Mouse (Mus musculus) 416B (cell line): ENCODE measurements around the gene Il21.
A peak's percentile ranks its signal among the peaks of the same experiment; 100 is the strongest.

Experiments used
- DNase-seq: peaks from one replicate; pipeline ENCODE4 v3.0.0; 2011; ENCODE audit warnings: low read depth

Il21 gene

DNA sequence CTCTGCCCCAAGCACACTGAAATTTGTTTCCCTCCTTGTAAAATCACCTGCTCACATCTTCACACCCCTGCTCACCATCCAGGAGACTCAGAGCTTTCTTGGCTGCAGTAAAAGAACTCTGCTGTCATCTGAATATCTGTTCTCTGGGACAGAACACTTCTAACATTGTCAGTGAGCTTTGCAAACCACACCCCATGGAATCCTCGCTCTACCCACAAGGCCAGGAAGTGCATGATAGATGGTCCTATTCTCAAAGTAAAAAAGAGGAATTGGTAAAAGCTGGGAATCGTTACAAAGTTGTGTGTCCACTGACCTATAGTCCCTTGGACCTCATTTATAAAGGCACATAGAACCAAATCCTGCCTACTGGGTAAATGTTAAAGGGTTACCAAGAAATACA is 40.5 kb downstream of the Il21 start:
- DNase-seq: no peak

DNA sequence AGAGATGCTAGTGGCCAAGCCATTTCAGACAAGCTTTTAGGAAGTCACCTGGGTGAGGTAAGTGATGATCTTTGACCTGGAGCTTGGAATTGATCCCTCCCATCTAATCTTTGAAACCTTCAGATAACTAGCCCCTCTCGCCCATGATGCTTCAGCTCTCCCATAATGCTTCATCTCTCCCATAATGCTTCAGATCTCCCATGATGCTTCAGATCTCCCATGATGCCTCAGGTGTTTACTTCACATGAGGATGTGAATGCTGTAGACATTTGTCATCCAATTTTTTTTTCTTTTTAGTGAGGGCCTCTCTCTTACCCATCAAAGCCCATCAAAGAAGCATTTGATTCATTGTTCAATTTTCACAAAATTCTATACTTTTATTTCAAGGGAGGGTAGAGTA is 46.9 kb downstream of the Il21 start:
- DNase-seq: no peak

DNA sequence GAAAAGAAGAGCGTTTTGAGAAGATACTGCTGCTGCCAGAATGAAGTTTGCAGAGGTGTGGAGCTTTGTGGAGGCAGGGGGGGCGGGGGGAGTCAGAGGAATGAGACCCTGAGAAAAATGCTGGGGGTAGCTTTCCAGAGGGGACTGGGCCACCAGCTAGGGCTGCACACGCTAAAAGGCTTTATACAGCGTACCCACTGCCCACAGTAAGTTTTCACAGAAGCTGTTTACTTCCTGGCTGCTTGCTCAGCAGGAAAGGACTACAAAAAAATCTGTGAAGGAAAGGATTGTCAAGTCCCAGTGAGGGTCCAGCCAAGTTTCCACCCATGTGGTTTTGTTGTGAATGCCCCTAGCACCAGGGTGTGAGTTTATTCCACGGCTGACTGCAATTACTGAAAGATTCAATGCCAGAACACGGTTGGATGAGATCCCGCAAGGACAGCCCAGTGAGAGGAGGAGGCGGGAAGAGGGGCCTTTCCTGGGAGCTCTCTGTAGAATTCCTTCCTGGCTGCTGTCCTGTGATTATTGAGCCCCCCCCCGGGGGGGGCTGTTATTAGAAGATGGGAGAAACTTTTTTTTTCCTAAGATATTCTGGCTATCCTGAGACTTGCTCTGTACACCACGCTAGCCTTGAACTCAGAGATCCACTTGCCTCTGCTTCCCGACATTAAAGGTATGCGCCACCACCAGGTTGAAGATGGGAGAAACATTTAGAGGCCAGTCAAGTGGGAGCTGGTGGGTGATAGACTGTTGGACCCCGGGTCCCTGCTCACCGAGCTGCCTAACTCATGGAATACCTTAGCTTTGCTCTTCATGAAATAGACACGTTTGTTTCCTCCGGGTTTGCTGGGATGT is 49.8 kb downstream of the Il21 start:
- no peak for DNase-seq

DNA sequence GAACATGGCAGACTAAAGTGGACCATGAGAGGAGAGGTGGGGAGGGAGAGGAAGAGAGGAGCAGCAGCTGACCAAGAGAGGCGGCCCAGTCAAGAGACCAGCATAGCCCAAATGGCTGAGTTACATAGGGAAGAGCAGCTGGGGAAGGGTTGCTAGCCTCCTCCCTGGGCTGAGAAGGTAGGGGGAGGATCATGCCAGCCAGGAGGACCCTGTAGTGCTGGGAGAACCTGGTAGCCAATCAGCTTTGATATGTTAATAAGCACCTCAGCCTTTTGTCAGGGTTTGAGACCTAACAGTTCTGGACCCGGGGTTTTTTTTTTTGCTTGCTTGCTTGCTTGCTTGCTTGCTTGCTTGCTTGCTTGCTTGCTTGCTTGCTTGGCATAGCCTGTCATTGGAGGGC is 51.4 kb downstream of the Il21 start:
- no peak for DNase-seq

DNA sequence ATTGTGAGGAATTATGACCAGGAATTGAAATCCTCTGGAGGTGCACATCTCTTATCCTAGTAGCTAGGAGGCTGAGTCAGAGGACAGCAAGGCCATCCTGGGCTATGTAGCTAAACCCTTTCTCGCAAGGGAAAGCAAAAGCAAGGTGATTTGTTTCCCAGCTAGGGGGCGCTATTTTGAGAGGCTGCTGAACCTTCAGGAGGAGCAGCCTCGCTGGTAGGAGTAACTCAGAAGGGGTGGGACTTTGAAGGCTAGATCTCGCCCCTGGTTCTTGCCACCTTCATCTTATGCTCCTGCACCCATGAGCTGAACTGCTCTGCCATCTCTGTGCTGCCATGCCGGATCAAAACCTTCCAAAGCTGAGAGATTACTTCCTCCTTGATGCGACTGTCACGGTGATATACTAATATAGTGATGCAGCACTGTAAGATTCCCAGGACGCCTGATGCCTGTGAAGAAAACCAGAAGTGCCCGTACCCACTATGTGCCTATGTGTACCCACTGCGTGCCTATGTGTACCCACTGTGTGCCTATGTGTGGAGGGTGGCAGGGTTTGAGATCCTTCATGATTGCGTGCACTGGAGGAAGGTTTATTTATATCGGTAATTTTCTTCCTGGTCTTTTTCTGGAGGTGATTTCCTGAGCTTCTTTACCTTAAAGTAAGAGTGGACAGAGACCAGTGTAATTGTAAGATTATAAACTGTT is 52.2 kb downstream of the Il21 start:
- DNase-seq: peak; percentile 41

DNA sequence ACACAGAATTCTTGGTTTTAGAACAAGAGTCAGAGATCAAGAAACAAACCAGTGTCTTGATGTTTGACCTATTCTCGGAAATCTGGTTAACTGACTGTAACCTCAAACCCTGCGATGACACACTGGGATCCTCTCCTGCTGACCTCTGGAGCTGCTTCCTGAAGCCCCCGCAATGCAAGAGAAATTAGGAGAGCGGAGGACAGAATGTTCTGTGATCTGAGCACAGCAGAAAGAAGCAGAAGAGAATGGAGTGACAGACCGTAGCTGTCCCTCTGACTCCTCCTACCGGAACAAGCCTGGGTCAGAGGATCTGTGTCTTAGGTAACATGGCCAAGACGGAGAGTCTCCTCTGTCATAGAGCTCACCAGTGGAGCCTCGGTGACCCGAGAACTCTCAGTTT is 53.0 kb downstream of the Il21 start:
- no peak for DNase-seq

DNA sequence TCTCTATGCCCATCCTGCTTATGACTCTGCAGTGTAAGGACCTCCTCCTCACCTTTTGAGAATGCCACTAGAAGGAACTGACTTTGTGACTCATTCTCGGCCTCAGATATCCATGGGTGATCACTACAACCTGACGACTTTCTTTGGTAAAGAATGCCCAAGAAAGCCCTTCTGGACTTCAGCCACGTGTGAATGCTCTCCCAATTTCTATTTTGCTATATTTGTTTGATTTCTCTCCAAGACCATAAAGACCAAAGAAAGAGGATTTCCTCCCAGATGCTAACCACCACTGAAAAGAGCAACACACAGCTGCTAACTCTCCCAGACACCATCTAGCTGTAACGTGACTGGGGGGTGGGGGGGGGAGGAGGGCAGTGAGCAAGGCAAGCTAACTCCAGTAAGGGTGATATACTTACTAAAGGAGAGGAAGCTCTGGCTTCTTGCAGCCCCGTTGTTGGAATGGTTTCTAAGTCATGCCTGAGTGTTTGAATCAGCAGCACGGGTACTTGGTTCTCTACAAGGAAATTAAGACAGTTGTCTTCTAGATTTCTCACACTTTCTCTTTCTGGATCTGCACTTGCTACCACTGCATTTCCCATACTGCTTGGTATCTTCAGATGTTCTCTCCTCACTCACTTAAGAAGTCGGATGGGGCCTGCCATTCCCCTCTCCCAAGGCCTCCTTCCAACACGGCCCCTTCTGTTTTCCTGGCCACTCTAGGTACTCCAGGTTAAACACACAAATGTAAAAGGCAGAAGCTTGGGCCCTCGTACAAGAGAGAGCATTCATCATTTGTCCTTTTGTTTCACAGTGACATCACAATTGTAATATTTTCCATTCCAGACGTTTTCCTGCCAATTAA is 57.5 kb downstream of the Il21 start:
- no peak for DNase-seq

DNA sequence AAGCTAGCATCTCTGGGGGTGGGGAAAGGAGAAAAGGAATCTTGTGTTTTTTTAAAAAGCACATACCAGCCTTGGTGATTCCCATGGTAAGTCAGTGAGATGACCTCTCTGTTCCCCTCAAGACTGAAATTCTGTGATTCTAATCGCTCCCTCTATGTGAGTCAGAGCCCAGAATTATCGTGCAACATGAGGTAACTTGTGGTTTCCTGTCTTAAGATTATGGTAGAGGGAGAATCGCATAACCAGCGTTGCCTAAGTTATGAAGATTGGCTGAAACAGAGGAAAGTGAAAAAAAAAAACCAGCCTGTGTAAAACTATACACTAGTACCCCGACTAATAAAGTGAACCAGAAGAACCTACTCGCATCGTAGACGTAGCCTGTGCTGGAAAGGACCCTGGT is 59.2 kb downstream of the Il21 start:
- peak; percentile 93 for DNase-seq
